Mouse (Mus musculus) olfactory bulb, adult 2 months (tissue): ENCODE data around the gene Aldh3b1.

Experiments
- CTCF ChIP-seq: fragments of 200-500 bp; IDR thresholded peaks from 2 replicates; pipeline ENCODE4 v1.5.1; 2012; ENCODE audit warnings: low read depth, mild to moderate bottlenecking, low read length, moderate library complexity; ENCODE audit not compliant: insufficient read depth
- POLR2A ChIP-seq: fragments of 200-500 bp; IDR thresholded peaks from 2 replicates; pipeline ENCODE4 v1.6.1; 2012; ENCODE audit warnings: mild to moderate bottlenecking, low read depth, low read length, moderate library complexity; ENCODE audit not compliant: insufficient read depth

GRCm38 (mm10) chr19:3884325-3884990, 45.1 kb downstream of the Aldh3b1 start:
- TF ChIP-seq CTCF, result no peak
- no peak for TF ChIP-seq POLR2A
